Mouse (Mus musculus) neutrophil, adult 65 days (primary cell): ENCODE data around the gene 4930444G20Rik. TPM values are rescaled to one million over a fixed set of nuclear protein-coding genes. Genes with fewer than 3 reads are reported as not detected.

Experiments used
- total RNA-seq: library from RNA; stranded (reverse); gene quantifications from 2 replicates; pipeline ENCODE4 v1.2.4, GENCODE M21; 2023

Gene 4930444G20Rik
- total RNA-seq, result not detected in 2 replicates

GRCm38 (mm10) chr10:22067979-22068378 lies at the start of gene 4930444G20Rik:
Gene 4930444G20Rik, minus strand, starts transcription at chr10:22068079.

Other genes with a start within 250 kb of the 4930444G20Rik start
- 154 and 171 TPM in 2 replicates for gene Sgk1, start 185.9 kb downstream of the 4930444G20Rik start, total RNA-seq
- 41.4 and 59.0 TPM in 2 replicates for gene E030030I06Rik, start 81.2 kb upstream of the 4930444G20Rik start, total RNA-seq
- 0.69 and 0.84 TPM in 2 replicates for gene Raet1e, start 90.5 kb upstream of the 4930444G20Rik start, total RNA-seq
- not detected in 2 replicates for gene H60b, start 90.5 kb upstream of the 4930444G20Rik start, total RNA-seq